Mouse (Mus musculus): ENCODE measurements around the gene Tas2r123. TPM values are rescaled to one million over a fixed set of nuclear protein-coding genes. Genes with fewer than 3 reads are reported as not detected.

Gene Tas2r123
- not detected for polyA plus RNA-seq (2014; fragmentation: Illumina TruSeq; extraction: RNeasy Lipid Tissue Mini Kit (QIAGEN cat#74804))

DNA sequence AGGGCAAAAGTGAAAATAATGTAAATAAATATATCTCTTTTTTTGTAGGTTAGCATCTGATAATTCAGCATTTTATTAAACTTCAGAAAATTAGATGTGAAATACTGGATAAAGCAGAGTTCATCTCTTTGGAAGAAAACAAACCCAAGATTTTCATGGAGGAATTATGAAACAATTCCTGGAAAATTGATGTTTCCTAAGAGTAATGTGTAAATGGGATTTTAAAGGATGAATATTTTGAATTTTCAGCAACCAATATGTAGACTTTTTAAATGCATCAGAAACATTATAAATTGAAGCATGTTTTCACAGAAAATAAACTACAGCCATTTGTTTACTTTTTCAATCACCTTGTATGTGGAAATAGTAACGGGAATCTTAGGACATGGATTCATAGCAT is at the start of gene Tas2r123:
Gene Tas2r123 (plus strand): TSS at position 301 of the 400 bp plus-strand sequence.

DNA sequence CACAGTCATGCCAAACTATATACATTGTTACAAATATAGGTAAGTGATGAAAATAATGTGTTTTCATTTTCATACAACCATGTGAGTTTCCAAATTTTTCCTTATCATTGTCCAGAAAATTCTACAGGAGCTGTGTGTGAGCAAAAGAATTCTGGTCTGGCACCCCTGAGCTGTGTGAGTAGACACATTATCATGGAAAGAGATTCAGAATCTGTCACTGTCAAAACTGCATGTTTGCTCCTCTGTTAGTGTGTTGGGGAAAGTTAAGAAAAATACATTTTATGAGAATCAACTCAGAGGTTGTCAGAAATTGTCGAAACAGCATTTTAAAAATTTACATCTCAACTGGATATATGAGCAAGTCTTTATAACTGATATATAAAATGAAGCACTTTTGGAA is 44.4 kb upstream of the Tas2r123 start, which contains the start of gene Tas2r117:
Gene Tas2r117 (plus strand): TSS at position 301 of the 400 bp plus-strand sequence.

DNA sequence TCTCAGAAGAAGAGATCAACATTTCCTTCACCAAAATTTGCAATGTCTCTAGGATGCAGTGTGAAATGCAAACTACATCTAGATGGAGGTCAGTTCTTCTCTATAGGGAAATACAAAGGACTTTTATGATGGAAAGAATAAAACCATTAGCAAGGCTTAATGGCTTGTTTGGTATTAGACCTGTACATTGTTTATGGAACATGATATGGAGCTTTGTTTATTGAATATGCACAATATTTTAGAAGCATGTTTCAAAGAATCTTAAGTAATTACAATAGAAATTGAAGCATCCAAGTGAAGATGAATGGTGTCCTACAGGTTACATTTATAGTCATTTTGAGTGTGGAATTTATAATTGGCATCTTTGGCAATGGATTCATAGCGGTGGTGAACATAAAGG is 8.2 kb downstream of the Tas2r123 start, which contains the start of gene Tas2r116:
Gene Tas2r116 (plus strand): TSS at position 301 of the 400 bp plus-strand sequence.

DNA sequence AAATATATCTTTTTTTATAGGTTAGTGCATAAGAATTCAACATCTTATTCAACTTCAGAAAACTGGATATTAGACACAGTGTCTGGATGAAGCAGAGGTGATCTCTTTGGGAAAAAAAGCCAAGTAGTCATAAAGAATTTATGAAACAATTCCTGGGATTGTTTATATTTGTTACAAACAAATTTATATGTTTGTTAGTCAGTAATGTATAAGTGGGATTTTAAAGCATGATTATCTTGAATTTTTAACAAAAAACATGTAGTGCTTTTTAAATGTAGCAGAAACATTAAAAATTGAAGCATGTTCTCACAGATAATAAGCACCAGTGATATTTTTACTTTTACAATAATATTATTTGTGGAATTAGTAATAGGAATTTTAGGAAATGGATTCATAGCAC is 20.8 kb downstream of the Tas2r123 start, which contains the start of gene Tas2r110:
Gene Tas2r110 (plus strand): TSS at position 301 of the 400 bp plus-strand sequence.

DNA sequence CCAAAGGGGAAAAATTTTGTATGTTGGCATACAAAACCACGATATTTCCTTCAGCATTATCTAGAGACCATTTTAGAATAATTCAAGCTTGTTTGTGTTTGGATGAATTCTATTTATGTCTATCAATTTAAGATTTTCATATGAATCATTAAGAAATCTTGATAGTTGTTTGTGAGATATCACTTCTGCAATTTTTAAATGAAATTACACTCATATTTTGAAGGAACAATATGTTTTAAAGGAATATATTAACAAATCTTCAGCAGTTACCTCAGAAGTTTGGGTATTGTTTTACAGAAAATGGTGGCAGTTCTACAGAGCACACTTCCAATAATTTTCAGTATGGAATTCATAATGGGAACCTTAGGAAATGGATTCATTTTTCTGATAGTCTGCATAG is 45.8 kb downstream of the Tas2r123 start, which contains the start of gene Tas2r113:
Gene Tas2r113 (plus strand): TSS at position 301 of the 400 bp plus-strand sequence.

Other genes starting within 250 kb of the Tas2r123 start
- gene A630073D07Rik, start 195.6 kb upstream of the Tas2r123 start, polyA plus RNA-seq (2014; fragmentation: Illumina TruSeq; extraction: RNeasy Lipid Tissue Mini Kit (QIAGEN cat#74804)) = not detected
- not detected for gene Tas2r120, start 190.2 kb upstream of the Tas2r123 start, polyA plus RNA-seq (2014; fragmentation: Illumina TruSeq; extraction: RNeasy Lipid Tissue Mini Kit (QIAGEN cat#74804))
- gene Tas2r121, start 146.1 kb upstream of the Tas2r123 start, polyA plus RNA-seq (2014; fragmentation: Illumina TruSeq; extraction: RNeasy Lipid Tissue Mini Kit (QIAGEN cat#74804)) = not detected
- gene Tas2r122, start 135.2 kb upstream of the Tas2r123 start, polyA plus RNA-seq (2014; fragmentation: Illumina TruSeq; extraction: RNeasy Lipid Tissue Mini Kit (QIAGEN cat#74804)) = not detected
- not detected for gene Tas2r115, start 109.1 kb upstream of the Tas2r123 start, polyA plus RNA-seq (2014; fragmentation: Illumina TruSeq; extraction: RNeasy Lipid Tissue Mini Kit (QIAGEN cat#74804))
- not detected for gene Tas2r124, start 92.4 kb upstream of the Tas2r123 start, polyA plus RNA-seq (2014; fragmentation: Illumina TruSeq; extraction: RNeasy Lipid Tissue Mini Kit (QIAGEN cat#74804))
- gene Tas2r102, start 85.0 kb upstream of the Tas2r123 start, polyA plus RNA-seq (2014; fragmentation: Illumina TruSeq; extraction: RNeasy Lipid Tissue Mini Kit (QIAGEN cat#74804)) = not detected
- not detected for gene Tas2r136, start 69.0 kb upstream of the Tas2r123 start, polyA plus RNA-seq (2014; fragmentation: Illumina TruSeq; extraction: RNeasy Lipid Tissue Mini Kit (QIAGEN cat#74804))
- gene Tas2r117, start 44.3 kb upstream of the Tas2r123 start, polyA plus RNA-seq (2014; fragmentation: Illumina TruSeq; extraction: RNeasy Lipid Tissue Mini Kit (QIAGEN cat#74804)) = not detected
- not detected for gene Tas2r116, start 8.3 kb downstream of the Tas2r123 start, polyA plus RNA-seq (2014; fragmentation: Illumina TruSeq; extraction: RNeasy Lipid Tissue Mini Kit (QIAGEN cat#74804))
- not detected for gene Tas2r110, start 20.9 kb downstream of the Tas2r123 start, polyA plus RNA-seq (2014; fragmentation: Illumina TruSeq; extraction: RNeasy Lipid Tissue Mini Kit (QIAGEN cat#74804))
- not detected for gene Tas2r113, start 45.9 kb downstream of the Tas2r123 start, polyA plus RNA-seq (2014; fragmentation: Illumina TruSeq; extraction: RNeasy Lipid Tissue Mini Kit (QIAGEN cat#74804))
- not detected for gene Tas2r125, start 62.5 kb downstream of the Tas2r123 start, polyA plus RNA-seq (2014; fragmentation: Illumina TruSeq; extraction: RNeasy Lipid Tissue Mini Kit (QIAGEN cat#74804))
- not detected for gene Tas2r129, start 104.0 kb downstream of the Tas2r123 start, polyA plus RNA-seq (2014; fragmentation: Illumina TruSeq; extraction: RNeasy Lipid Tissue Mini Kit (QIAGEN cat#74804))
- gene Tas2r131, start 110.8 kb downstream of the Tas2r123 start, polyA plus RNA-seq (2014; fragmentation: Illumina TruSeq; extraction: RNeasy Lipid Tissue Mini Kit (QIAGEN cat#74804)) = not detected
- gene Tas2r109, start 133.8 kb downstream of the Tas2r123 start, polyA plus RNA-seq (2014; fragmentation: Illumina TruSeq; extraction: RNeasy Lipid Tissue Mini Kit (QIAGEN cat#74804)) = not detected
- not detected for gene Tas2r103, start 190.0 kb downstream of the Tas2r123 start, polyA plus RNA-seq (2014; fragmentation: Illumina TruSeq; extraction: RNeasy Lipid Tissue Mini Kit (QIAGEN cat#74804))
- gene Tas2r140, start 208.7 kb downstream of the Tas2r123 start, polyA plus RNA-seq (2014; fragmentation: Illumina TruSeq; extraction: RNeasy Lipid Tissue Mini Kit (QIAGEN cat#74804)) = not detected

All from ovary, adult 10 weeks (tissue).